Mouse (Mus musculus) neural tube, embryonic 14.5 days (tissue): Measurements from ENCODE around the gene Wnt7a. TPM values are rescaled to one million over a fixed set of nuclear protein-coding genes. Genes with fewer than 3 reads are reported as not detected.

Experiments used
- ATAC-seq: fragments of 200-750 bp; cut with Nextera tagmentation; 2 replicates; pipeline ENCODE4 v1.8.0; 2017; ENCODE audit warnings: low read depth, mild to moderate bottlenecking, moderate TSS enrichment, moderate library complexity
- H3K27ac ChIP-seq: fragments of 300-500 bp; sonication (generic); 2 replicates; pipeline ENCODE4 v1.5.1; 2014; ENCODE audit warnings: low read depth, mild to moderate bottlenecking, control low read depth, low read length, moderate library complexity, mixed read lengths
- H3K27me3 ChIP-seq: fragments of 300-500 bp; sonication (generic); 2 replicates; pipeline ENCODE4 v1.6.1; 2014; ENCODE audit warnings: low read length; ENCODE audit not compliant: control insufficient read depth, insufficient read depth
- H3K36me3 ChIP-seq: fragments of 300-500 bp; sonication (generic); 2 replicates; pipeline ENCODE4 v1.6.1; 2014; ENCODE audit warnings: low read length, mixed read lengths; ENCODE audit not compliant: control insufficient read depth, insufficient read depth
- H3K4me1 ChIP-seq: fragments of 300-500 bp; sonication (generic); 2 replicates; pipeline ENCODE4 v1.6.1; 2014; ENCODE audit warnings: low read length; ENCODE audit not compliant: control insufficient read depth, insufficient read depth
- H3K4me2 ChIP-seq: fragments of 300-500 bp; sonication (generic); 2 replicates; pipeline ENCODE4 v1.6.1; 2014; ENCODE audit warnings: mild to moderate bottlenecking, low read depth, low read length, control low read depth
- H3K4me3 ChIP-seq: fragments of 300-500 bp; sonication (generic); 2 replicates; pipeline ENCODE4 v1.5.1; 2014; ENCODE audit warnings: low read depth, low read length, control low read depth, mixed read lengths
- H3K9ac ChIP-seq: fragments of 300-500 bp; sonication (generic); replicated peaks from 2 replicates; pipeline ENCODE4 v1.6.1; 2014; ENCODE audit warnings: low read depth, mild to moderate bottlenecking, control low read depth, low read length, mixed read lengths
- H3K9me3 ChIP-seq: fragments of 300-500 bp; sonication (generic); 2 replicates; pipeline ENCODE4 v1.6.1; 2016; ENCODE audit warnings: low read length; ENCODE audit not compliant: control insufficient read depth
- WGBS: fragments of 180-500 bp; shearing (Covaris S2); extraction: QIAGEN DNeasy Blood & Tissue Kit; methylation state at CpG from one replicate; pipeline ENCODE4 v1.1.7; 2014; 5-methylcytosine and 5-hydroxymethylcytosine counted together
- polyA plus RNA-seq: library from polyadenylated mRNA; unstranded; fragments of >200 nt; fragmentation: Nextera tagmentation; extraction: Ambion mirVana; gene quantifications from 2 replicates; pipeline ENCODE4 v1.2.1, GENCODE M21; 2014

The Wnt7a gene
- polyA plus RNA-seq, 1 experiment from 2014 or later, result 9.4 TPM

DNA sequence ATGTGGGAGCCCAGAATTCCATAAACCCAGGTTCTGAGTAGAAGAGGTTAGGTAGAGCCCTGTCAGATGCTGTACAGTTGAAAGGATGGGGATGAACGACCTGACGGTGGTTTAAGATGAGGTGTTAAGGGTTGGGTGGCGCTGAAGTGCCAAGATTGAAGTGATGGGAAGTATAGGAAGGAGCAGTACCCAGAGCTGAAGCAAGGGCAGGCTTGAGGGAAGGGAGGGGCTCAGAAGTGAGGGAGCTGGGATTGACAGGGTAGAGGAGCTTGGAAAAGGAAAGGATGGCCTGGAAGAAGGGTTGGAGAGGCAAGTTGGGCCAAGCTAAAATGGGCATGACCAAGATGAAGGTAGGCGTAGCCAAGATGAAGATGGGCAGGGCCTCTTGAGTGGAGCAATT is 10.5 kb upstream of the Wnt7a start:
- Histone ChIP-seq H3K27ac (no peak overlapping the region), H3K4me1 (no peaks in the 10 kb centered on the region), H3K4me2 (no peak overlapping the region), H3K9ac (no peak overlapping the region), H3K36me3 (no peaks in the 10 kb centered on the region), H3K4me3 (no peak overlapping the region), H3K9me3 (no peaks in the 10 kb centered on the region), H3K27me3 (no peaks in the 10 kb centered on the region)
- 74% methylated on average over 4 of the region's 4 CpGs for WGBS
- ATAC-seq, result no peak

DNA sequence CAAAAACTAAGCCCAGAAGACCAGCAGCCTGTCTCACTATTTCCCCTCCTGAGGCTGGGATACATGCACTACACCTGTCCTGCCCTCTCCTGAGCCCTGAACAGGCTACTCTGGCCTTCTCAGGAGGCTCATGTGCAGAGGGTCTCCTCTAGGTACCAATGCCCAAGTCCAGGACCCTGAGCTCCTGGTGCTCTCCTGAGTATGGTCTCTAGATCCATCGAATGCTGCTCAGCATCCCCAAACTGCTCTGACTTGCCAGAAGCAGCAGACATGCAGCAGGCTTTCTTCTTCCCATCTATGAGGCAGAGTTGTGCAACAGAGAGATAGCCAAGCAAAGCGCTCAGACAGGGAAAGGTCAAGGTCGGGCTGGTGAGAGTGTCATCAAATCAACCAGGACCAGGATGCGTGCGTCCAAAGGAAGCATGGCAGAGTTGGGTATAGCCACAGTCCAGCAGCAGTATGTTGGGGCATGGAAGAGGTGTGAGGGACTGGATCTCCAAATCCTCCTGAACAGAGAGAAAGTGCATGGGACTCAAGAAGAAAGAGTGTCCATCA is 6.2 kb upstream of the Wnt7a start:
- Histone ChIP-seq H3K9ac (no peak overlapping the region; the same call in 1 of the 2 replicates), H3K27me3 (peaks cover 6% of the 10 kb centered on the region), H3K36me3 (no peaks in the 10 kb centered on the region), H3K4me1 (no peaks in the 10 kb centered on the region), H3K9me3 (no peaks in the 10 kb centered on the region), H3K4me2 (no peak overlapping the region), H3K27ac (no peak overlapping the region), H3K4me3 (no peak overlapping the region)
- 82% methylated on average over 5 of the region's 5 CpGs for whole genome bisulfite sequencing
- ATAC-seq, result no peak

DNA sequence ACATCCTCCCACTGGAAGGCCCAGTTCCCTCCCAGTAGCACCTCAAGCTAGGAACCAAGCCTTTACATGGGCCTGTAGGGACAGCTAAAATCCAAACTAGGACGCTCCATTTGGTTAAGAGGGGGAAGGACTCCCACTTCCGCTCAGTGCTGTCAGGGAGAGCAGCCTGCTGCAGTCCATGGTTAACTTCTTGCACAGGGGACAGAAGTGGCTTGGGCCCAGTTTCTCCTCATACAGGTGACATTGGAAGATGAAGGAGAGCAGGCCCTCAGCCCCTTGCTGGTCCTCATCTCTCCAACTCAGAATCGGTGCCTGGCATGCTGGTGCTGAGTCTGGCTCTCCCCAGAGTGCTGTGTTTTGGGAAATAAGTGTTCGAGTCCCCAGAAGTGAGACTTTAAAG is 5.0 kb upstream of the Wnt7a start:
- H3K9ac ChIP-seq, result no peak overlapping the region
- no peaks in the 10 kb centered on the region for H3K36me3 ChIP-seq
- no peak overlapping the region for H3K4me2 ChIP-seq
- H3K27ac ChIP-seq, result no peak overlapping the region
- H3K9me3 ChIP-seq, result no peaks in the 10 kb centered on the region
- no peak overlapping the region for H3K4me3 ChIP-seq
- peaks cover under 1% of the 10 kb centered on the region; the same call in 1 of the 2 replicates for H3K4me1 ChIP-seq
- 84% methylated on average over 4 of the region's 4 CpGs for WGBS
- no peak for ATAC-seq
- peaks cover 7% of the 10 kb centered on the region for H3K27me3 ChIP-seq

DNA sequence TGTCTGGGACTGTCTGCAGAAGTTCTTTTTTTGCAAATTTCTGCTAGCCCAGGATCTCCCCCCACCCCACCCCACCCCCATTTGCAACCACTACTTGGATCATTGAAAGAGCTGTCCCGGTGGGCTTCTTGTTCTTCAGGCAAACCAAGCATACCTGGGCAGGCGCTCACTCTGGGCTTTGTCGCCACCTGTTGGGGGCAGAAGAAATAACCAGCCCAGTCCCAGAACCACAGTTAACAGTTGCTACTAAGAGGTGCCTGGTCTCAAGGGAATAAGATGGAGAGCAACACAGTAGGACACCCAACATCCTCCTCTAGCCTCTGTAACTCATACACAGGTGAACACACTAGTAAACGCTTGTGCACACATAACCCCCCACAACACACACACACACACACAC is 3.7 kb upstream of the Wnt7a start:
- H3K9me3 ChIP-seq, result no peaks in the 10 kb centered on the region
- H3K4me3 ChIP-seq, result no peak overlapping the region
- no peak overlapping the region for H3K4me2 ChIP-seq
- no peak overlapping the region for H3K9ac ChIP-seq
- H3K27ac ChIP-seq, result no peak overlapping the region
- no peak for ATAC-seq
- peaks cover 10% of the 10 kb centered on the region for H3K27me3 ChIP-seq
- WGBS, result 3% methylated on average over 4 of the region's 4 CpGs
- H3K4me1 ChIP-seq, result peaks cover 13% of the 10 kb centered on the region
- H3K36me3 ChIP-seq, result no peaks in the 10 kb centered on the region

DNA sequence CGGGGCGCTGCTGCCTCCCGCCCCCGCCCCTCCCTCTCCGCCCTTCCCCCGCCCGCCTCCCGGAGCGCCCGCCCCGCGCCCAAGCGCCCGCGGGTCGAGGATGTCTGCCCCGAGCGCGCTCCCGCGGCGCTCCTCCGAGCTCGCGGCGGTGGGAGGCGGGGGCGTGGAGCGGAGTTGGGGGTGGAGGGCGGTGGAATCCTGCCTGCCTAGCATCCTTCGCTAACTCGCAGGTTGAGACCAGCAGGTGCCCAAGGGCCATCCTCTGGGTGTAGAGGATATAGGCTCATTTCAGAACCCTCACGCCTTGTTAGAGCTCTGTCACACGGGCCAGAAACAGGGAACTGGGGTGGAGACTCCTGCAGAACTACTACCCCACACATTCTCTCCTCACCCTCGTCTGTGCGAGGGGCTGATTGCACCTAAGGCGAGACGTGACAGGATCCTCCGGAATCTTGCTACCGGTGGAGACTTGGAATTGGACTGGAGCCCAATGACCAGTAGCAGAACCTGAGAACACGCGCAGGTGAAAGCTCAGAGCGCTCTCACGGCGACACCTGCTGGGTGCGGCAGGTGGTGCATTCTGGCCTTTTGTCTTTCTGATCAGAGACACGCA is 312 bp upstream of the Wnt7a start:
- H3K36me3 ChIP-seq, result no peaks in the 10 kb centered on the region
- peaks cover 18% of the 10 kb centered on the region for H3K27me3 ChIP-seq
- peak; percentile 72 for ATAC-seq
- H3K4me3 ChIP-seq, result peak overlapping the region; percentile 69
- peak overlapping the region; percentile 72 for H3K9ac ChIP-seq
- peaks cover 17% of the 10 kb centered on the region for H3K4me1 ChIP-seq
- under 1% methylated on average over 33 of the region's 47 CpGs for WGBS
- H3K9me3 ChIP-seq, result no peaks in the 10 kb centered on the region
- peak overlapping the region; percentile 48; the same call in 1 of the 2 replicates for H3K27ac ChIP-seq
- H3K4me2 ChIP-seq, result peak overlapping the region; percentile 98

DNA sequence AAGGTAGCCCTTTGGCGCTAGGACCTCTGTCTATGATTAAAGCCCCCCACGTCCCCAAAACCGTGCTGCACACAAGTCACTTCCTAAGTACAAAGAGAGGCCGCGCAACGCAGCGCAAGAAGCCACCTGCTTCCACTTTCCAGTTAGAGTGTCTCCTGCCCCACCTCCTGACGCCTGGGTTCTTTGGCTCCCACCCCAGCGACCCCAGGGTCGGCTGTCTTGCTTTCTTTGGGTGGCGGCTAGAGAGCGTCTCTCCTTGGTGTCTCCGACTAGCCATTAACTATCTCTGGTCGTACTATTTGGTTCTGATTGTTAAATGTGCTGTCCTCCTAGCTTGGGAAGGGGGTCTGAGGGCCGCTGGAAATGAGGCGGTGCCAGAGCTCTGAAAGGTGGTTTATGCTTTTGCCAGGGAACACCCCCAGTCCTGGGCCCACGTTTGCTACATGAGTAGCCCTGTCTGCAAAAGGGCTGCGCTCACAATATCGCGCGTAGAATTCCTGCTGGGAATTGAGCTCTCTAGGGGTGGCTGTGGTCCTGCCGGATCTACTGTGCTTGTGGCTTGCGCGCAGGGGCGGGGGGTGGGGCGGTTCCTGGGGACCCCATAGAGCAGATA is 889 bp downstream of the Wnt7a start:
- peak overlapping the region; percentile 98 for H3K4me2 ChIP-seq
- H3K9ac ChIP-seq, result peak overlapping the region; percentile 72
- H3K27ac ChIP-seq, result no peak overlapping the region
- no peaks in the 10 kb centered on the region for H3K9me3 ChIP-seq
- peaks cover 14% of the 10 kb centered on the region for H3K27me3 ChIP-seq
- peaks cover 17% of the 10 kb centered on the region for H3K4me1 ChIP-seq
- no peaks in the 10 kb centered on the region for H3K36me3 ChIP-seq
- WGBS, result under 1% methylated on average over 26 of the region's 26 CpGs
- H3K4me3 ChIP-seq, result peak overlapping the region; percentile 69
- peak; percentile 15; the same call in 1 of the 2 replicates for ATAC-seq

GRCm38 (mm10) chr6:91409448-91410167 is 1.6 kb downstream of the Wnt7a start:
- Histone ChIP-seq H3K4me3 (peak overlapping the region; percentile 69), H3K36me3 (no peaks in the 10 kb centered on the region), H3K9ac (peak overlapping the region; percentile 72), H3K9me3 (no peaks in the 10 kb centered on the region), H3K4me1 (peaks cover 17% of the 10 kb centered on the region), H3K27ac (no peak overlapping the region), H3K4me2 (peak overlapping the region; percentile 98), H3K27me3 (peaks cover 14% of the 10 kb centered on the region)
- under 1% methylated on average over 34 of the region's 34 CpGs for WGBS
- no peak for ATAC-seq

DNA sequence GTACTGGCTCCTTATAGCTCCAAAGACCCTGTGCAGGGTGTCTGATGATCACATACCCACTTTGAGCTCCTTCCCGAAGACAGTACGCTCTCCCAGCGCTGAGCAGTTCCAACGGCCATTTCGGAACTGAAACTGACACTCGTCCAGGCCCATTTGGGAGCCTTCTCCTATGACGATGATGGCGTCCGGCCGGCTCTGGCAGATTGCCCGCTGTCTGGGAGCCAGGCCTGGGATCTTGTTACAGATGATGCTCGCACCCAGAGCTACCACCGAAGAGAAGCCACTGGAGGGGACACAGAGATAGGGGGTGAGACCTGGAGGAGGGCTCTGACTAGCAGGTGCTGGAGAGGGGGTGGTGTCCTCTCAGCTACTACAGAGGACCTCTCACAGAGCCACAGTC is 2.5 kb downstream of the Wnt7a start:
- Histone ChIP-seq H3K4me2 (peak overlapping the region; percentile 98; the same call in 1 of the 2 replicates), H3K9me3 (no peaks in the 10 kb centered on the region), H3K27ac (no peak overlapping the region), H3K27me3 (peaks cover 14% of the 10 kb centered on the region), H3K36me3 (no peaks in the 10 kb centered on the region), H3K4me1 (peaks cover 17% of the 10 kb centered on the region), H3K9ac (no peak overlapping the region), H3K4me3 (no peak overlapping the region; the same call in 1 of the 2 replicates)
- WGBS, result 78% methylated on average over 13 of the region's 13 CpGs
- no peak for ATAC-seq

GRCm38 (mm10) chr6:91401591-91401990 is 9.6 kb downstream of the Wnt7a start:
- WGBS, result 12% methylated on average over 5 of the region's 5 CpGs
- H3K27ac ChIP-seq, result 0 out of 2 replicates have a peak overlapping the region, but pooled peaks have one; percentile 39
- ATAC-seq, result no peak
- 0 out of 2 replicates have a peak, but pooled peaks cover 3% of the 10 kb centered on the region for H3K4me1 ChIP-seq
- H3K9ac ChIP-seq, result no peak overlapping the region
- no peak overlapping the region for H3K4me3 ChIP-seq
- no peaks in the 10 kb centered on the region for H3K9me3 ChIP-seq
- H3K4me2 ChIP-seq, result no peak overlapping the region
- no peaks in the 10 kb centered on the region for H3K36me3 ChIP-seq
- H3K27me3 ChIP-seq, result no peaks in the 10 kb centered on the region
